ENCODE assay signal across 22 mouse cellular contexts in the genomic region with DNA sequence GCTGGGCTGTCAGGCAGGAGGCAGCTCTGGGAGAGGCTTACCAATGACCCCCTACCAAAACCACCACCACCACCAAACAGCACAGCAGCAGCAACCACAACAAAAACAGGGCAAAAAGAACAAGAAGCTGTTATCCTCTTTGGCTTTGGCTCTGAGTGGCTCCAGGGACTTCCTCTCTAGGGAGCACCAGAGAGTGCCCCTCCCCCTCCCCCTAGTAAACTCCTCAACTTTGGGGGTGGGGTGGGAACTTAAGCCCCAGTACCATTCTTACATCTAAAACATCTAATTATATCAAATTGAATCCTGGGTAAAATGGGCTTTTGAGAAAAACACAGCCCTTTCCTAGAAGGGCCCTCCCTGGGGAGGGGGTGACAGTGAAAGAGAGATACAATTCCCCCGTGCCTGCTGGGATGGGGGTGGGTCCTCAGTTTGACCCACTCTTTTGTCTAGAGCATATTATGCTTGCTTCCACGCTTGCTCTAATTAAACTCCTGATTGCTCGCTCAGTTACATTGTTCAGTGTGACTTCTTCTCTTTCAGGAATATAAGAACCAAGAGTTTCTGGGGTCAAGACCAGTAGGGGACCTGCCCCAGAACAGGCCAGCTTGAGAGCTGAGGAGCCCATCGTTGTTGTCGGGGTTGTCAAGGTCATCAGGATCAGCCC.
A peak's percentile ranks its signal among the peaks of the same experiment; 100 is the strongest.
DNase-seq lines count a peak whose midpoint lies in the region; ATAC-seq lines count a peak whose summit lies in the region.
"Had no signal": no experiment of that assay in that cellular context is flagged by ENCODE, and none has a peak within 500 bp of the region (broad histone marks: within the 10 kb centered on the region; RNA-seq: fewer than 3 reads in every experiment).

No protein-coding gene starts in this region.

- no peaks in the 10 kb centered on the region for H3K27me3 ChIP-seq in forebrain, embryonic 11.5 days (ENCODE audit: control insufficient read depth, insufficient read depth, low read length)
- H3K27me3 ChIP-seq in forebrain, embryonic 16.5 days (replicated peaks; ENCODE audit: control insufficient read depth, insufficient read depth, low read length), result no peaks in the 10 kb centered on the region
- H3K27me3 ChIP-seq in midbrain, embryonic 10.5 days (ENCODE audit: low read depth, poor library complexity, severe bottlenecking), result no peaks in the 10 kb centered on the region
- no peaks in the 10 kb centered on the region for H3K27me3 ChIP-seq in midbrain, embryonic 16.5 days (ENCODE audit: control insufficient read depth, insufficient read depth, low read depth, low read length)
- H3K27me3 ChIP-seq in neural tube, embryonic 15.5 days (replicated peaks), result no peaks in the 10 kb centered on the region
- H3K27me3 ChIP-seq: heart, embryonic 15.5 days; kidney, embryonic 15.5 days; limb, embryonic 13.5 days; liver, embryonic 12.5 days had no signal

- H3K4me2 ChIP-seq in forebrain, embryonic 11.5 days (ENCODE audit: low read depth, low read length, severe bottlenecking), result no peak overlapping the region
- H3K4me2 ChIP-seq in forebrain, embryonic 16.5 days (ENCODE audit: low read length), result no peak overlapping the region
- H3K4me2 ChIP-seq in midbrain, embryonic 16.5 days (ENCODE audit: low read length), result no peak overlapping the region
- no peak overlapping the region for H3K4me2 ChIP-seq in neural tube, embryonic 15.5 days
- H3K4me2 ChIP-seq: heart, embryonic 15.5 days; kidney, embryonic 15.5 days; limb, embryonic 13.5 days; liver, embryonic 12.5 days had no signal

- DNase-seq in forebrain, embryonic 11.5 days (ENCODE audit: low spot score), result peak; percentile 58
- DNase-seq in midbrain, embryonic 10.5 days (ENCODE audit: low spot score), result peak; percentile 14
- DNase-seq in embryo, embryonic 9.5 days (ENCODE audit: extremely low spot score), result peak; percentile 15
- peak; percentile 55 for DNase-seq in retina, embryonic 14.5 days (ENCODE audit: low spot score)
- DNase-seq: adrenal gland, postnatal 25 days; cerebellum, adult 9-11 months; gastrocnemius, adult 2 months; heart, postnatal 4 days; layer of hippocampus, postnatal 36 days; lung, adult 18-20 months; lung, postnatal 14 days; right cerebral cortex, postnatal 14 days; thymus, postnatal 14 days had no signal

- H3K4me3 ChIP-seq in forebrain, embryonic 11.5 days (ENCODE audit: low read depth, low read length), result no peak overlapping the region
- H3K4me3 ChIP-seq in forebrain, embryonic 16.5 days (replicated peaks; ENCODE audit: low read length), result no peak overlapping the region
- no peak overlapping the region for H3K4me3 ChIP-seq in midbrain, embryonic 10.5 days
- H3K4me3 ChIP-seq in midbrain, embryonic 16.5 days (ENCODE audit: low read depth, low read length), result no peak overlapping the region
- H3K4me3 ChIP-seq in neural tube, embryonic 15.5 days (replicated peaks), result no peak overlapping the region
- H3K4me3 ChIP-seq: gastrocnemius, adult 2 months; heart, embryonic 15.5 days; kidney, embryonic 15.5 days; limb, embryonic 13.5 days; liver, embryonic 12.5 days had no signal

- WGBS in forebrain, embryonic 11.5 days, result 12% methylated on average over 5 of the region's 5 CpGs
- WGBS in forebrain, embryonic 16.5 days, result 7% methylated on average over 5 of the region's 5 CpGs
- 19% methylated on average over 5 of the region's 5 CpGs for WGBS in midbrain, embryonic 10.5 days
- WGBS in midbrain, embryonic 16.5 days, result 14% methylated on average over 5 of the region's 5 CpGs
- WGBS in neural tube, embryonic 15.5 days, result 23% methylated on average over 5 of the region's 5 CpGs

- H3K4me1 ChIP-seq in forebrain, embryonic 11.5 days (replicated peaks; ENCODE audit: control insufficient read depth, insufficient read depth, low read length), result peaks cover 11% of the 10 kb centered on the region; the same call in 1 of the 2 replicates
- peaks cover 7% of the 10 kb centered on the region for H3K4me1 ChIP-seq in forebrain, embryonic 16.5 days (replicated peaks; ENCODE audit: control insufficient read depth, insufficient read depth, low read length)
- H3K4me1 ChIP-seq in midbrain, embryonic 10.5 days, result peaks cover 28% of the 10 kb centered on the region
- no peaks in the 10 kb centered on the region for H3K4me1 ChIP-seq in midbrain, embryonic 16.5 days (ENCODE audit: control insufficient read depth, insufficient read depth, low read length)
- H3K4me1 ChIP-seq in neural tube, embryonic 15.5 days, result peaks cover 6% of the 10 kb centered on the region; the same call in 1 of the 2 replicates
- H3K4me1 ChIP-seq: heart, embryonic 15.5 days; limb, embryonic 13.5 days; liver, embryonic 12.5 days had no signal

- no peaks in the 10 kb centered on the region for H3K9me3 ChIP-seq in forebrain, embryonic 11.5 days (ENCODE audit: control insufficient read depth, low read length)
- no peaks in the 10 kb centered on the region for H3K9me3 ChIP-seq in forebrain, embryonic 16.5 days (ENCODE audit: control insufficient read depth, low read length)
- H3K9me3 ChIP-seq in midbrain, embryonic 10.5 days (replicated peaks), result no peaks in the 10 kb centered on the region
- no peaks in the 10 kb centered on the region for H3K9me3 ChIP-seq in midbrain, embryonic 16.5 days (replicated peaks; ENCODE audit: control insufficient read depth, low read length, poor library complexity, severe bottlenecking)
- no peaks in the 10 kb centered on the region for H3K9me3 ChIP-seq in neural tube, embryonic 15.5 days (replicated peaks)
- H3K9me3 ChIP-seq: heart, embryonic 15.5 days; kidney, embryonic 15.5 days; limb, embryonic 13.5 days; liver, embryonic 12.5 days had no signal

- no peak overlapping the region for H3K9ac ChIP-seq in forebrain, embryonic 11.5 days (ENCODE audit: low read length)
- H3K9ac ChIP-seq in forebrain, embryonic 16.5 days (replicated peaks; ENCODE audit: low read depth, low read length), result no peak overlapping the region
- H3K9ac ChIP-seq in midbrain, embryonic 16.5 days (ENCODE audit: low read depth, low read length), result no peak overlapping the region
- H3K9ac ChIP-seq in neural tube, embryonic 15.5 days (replicated peaks), result no peak overlapping the region
- H3K9ac ChIP-seq: heart, embryonic 15.5 days; kidney, embryonic 15.5 days; limb, embryonic 13.5 days; liver, embryonic 12.5 days had no signal

- H3K36me3 ChIP-seq in forebrain, embryonic 11.5 days (ENCODE audit: control insufficient read depth, insufficient read depth, low read length), result no peaks in the 10 kb centered on the region
- H3K36me3 ChIP-seq in forebrain, embryonic 16.5 days (ENCODE audit: control insufficient read depth, insufficient read depth), result no peaks in the 10 kb centered on the region
- H3K36me3 ChIP-seq in midbrain, embryonic 10.5 days, result no peaks in the 10 kb centered on the region
- H3K36me3 ChIP-seq in midbrain, embryonic 16.5 days (ENCODE audit: control insufficient read depth, insufficient read depth, low read length), result no peaks in the 10 kb centered on the region
- H3K36me3 ChIP-seq in neural tube, embryonic 15.5 days, result no peaks in the 10 kb centered on the region
- H3K36me3 ChIP-seq: heart, embryonic 15.5 days; kidney, embryonic 15.5 days; limb, embryonic 13.5 days; liver, embryonic 12.5 days had no signal

- ATAC-seq in forebrain, embryonic 11.5 days (replicated peaks; ENCODE audit: low FRiP score), result peak; percentile 36; the same call in 1 of the 2 replicates
- ATAC-seq in forebrain, embryonic 16.5 days, result no peak
- no peak for ATAC-seq in midbrain, embryonic 16.5 days
- no peak for ATAC-seq in neural tube, embryonic 15.5 days (ENCODE audit: low FRiP score)
- ATAC-seq: CD4-positive, CD25-positive, alpha-beta regulatory T cell, adult 4 months; intestine, postnatal 0 days; liver, embryonic 12.5 days had no signal

- H3K27ac ChIP-seq in forebrain, embryonic 11.5 days (ENCODE audit: low read depth, low read length), result no peak overlapping the region
- H3K27ac ChIP-seq in forebrain, embryonic 16.5 days (ENCODE audit: low read length), result no peak overlapping the region
- peak overlapping the region; percentile 78 for H3K27ac ChIP-seq in midbrain, embryonic 10.5 days (replicated peaks)
- H3K27ac ChIP-seq in midbrain, embryonic 16.5 days (ENCODE audit: low read length), result no peak overlapping the region
- H3K27ac ChIP-seq in neural tube, embryonic 15.5 days (replicated peaks), result no peak overlapping the region
- H3K27ac ChIP-seq: gastrocnemius, adult 2 months; heart, embryonic 15.5 days; kidney, embryonic 15.5 days; limb, embryonic 13.5 days; liver, embryonic 12.5 days had no signal
